Mouse (Mus musculus) MEL (cell line): ENCODE measurements around the gene Cd5. TPM values are rescaled to one million over a fixed set of nuclear protein-coding genes. Genes with fewer than 3 reads are reported as not detected.

Source experiments
- DNase-seq: peaks from one replicate; pipeline ENCODE4 v3.0.0; 2011; ENCODE audit warnings: low read depth, low spot score
- H3K27ac ChIP-seq: 2 replicates; pipeline ENCODE4 v1.5.1; 2012; ENCODE audit warnings: low read depth, mild to moderate bottlenecking, control low read depth, low read length, moderate library complexity; ENCODE audit not compliant: control insufficient read depth
- H3K27me3 ChIP-seq, 2 experiments: fragments of 150-350 bp in 1 of 2; sonication (generic) in 1 of 2; 2 replicates each; pipeline ENCODE4 v1.6.1; 2012; ENCODE audit warnings: low read length in 2 of 2, mild to moderate bottlenecking in 2 of 2, improper control_type of control experiment in 1 of 2, moderate library complexity in 1 of 2; ENCODE audit not compliant: insufficient read depth in 2 of 2, control insufficient read depth in 1 of 2
- H3K36me3 ChIP-seq, 2 experiments: 2 replicates each; pipeline ENCODE4 v1.6.1; 2012 to 2014; ENCODE audit warnings: low read length in 2 of 2, improper control_type of control experiment in 1 of 2, inconsistent platforms in 1 of 2, mild to moderate bottlenecking in 1 of 2; ENCODE audit not compliant: insufficient read depth in 2 of 2, control insufficient read depth in 1 of 2
- H3K4me1 ChIP-seq, 2 experiments: fragments of 150-350 bp in 1 of 2; sonication (generic) in 1 of 2; 2 replicates each; pipeline ENCODE4 v1.6.1; 2012; ENCODE audit warnings: low read length in 2 of 2, improper control_type of control experiment in 1 of 2, mild to moderate bottlenecking in 1 of 2; ENCODE audit not compliant: insufficient read depth in 2 of 2, control insufficient read depth in 1 of 2
- H3K4me3 ChIP-seq, 2 experiments: fragments of 150-350 bp in 1 of 2; sonication (generic) in 1 of 2; 2 replicates each; pipeline ENCODE4 v1.5.1; 2012; ENCODE audit warnings: low read depth in 2 of 2, low read length in 2 of 2, mild to moderate bottlenecking in 2 of 2, moderate library complexity in 2 of 2, control low read depth in 1 of 2, improper control_type of control experiment in 1 of 2; ENCODE audit not compliant: control insufficient read depth in 1 of 2, insufficient read depth in 1 of 2
- H3K79me2 ChIP-seq: 2 replicates; pipeline ENCODE4 v1.6.1; 2012; ENCODE audit warnings: mild to moderate bottlenecking, low read length, moderate library complexity; ENCODE audit not compliant: control insufficient read depth, poor library complexity, insufficient read depth
- H3K9ac ChIP-seq: 2 replicates; pipeline ENCODE4 v1.6.1; 2012; ENCODE audit warnings: low read depth, mild to moderate bottlenecking, control low read depth, low read length, moderate library complexity; ENCODE audit not compliant: control insufficient read depth, poor library complexity, severe bottlenecking
- H3K9me3 ChIP-seq: fragments of 150-350 bp; sonication (generic); replicated peaks from 2 replicates; pipeline ENCODE4 v1.6.1; 2012; ENCODE audit warnings: mild to moderate bottlenecking, low read length, improper control_type of control experiment, moderate library complexity; ENCODE audit not compliant: insufficient read depth
- BHLHE40 ChIP-seq: IDR thresholded peaks from 2 replicates; pipeline ENCODE4 v1.6.1; 2012; ENCODE audit warnings: low read depth, mild to moderate bottlenecking, inconsistent platforms, low read length, improper control_type of control experiment, borderline replicate concordance
- CHD2 ChIP-seq: IDR thresholded peaks from 2 replicates; pipeline ENCODE4 v1.6.1; 2011; ENCODE audit warnings: low read length, improper control_type of control experiment
- CTCF ChIP-seq, 3 experiments: IDR thresholded peaks in 2 of 3; conservative IDR thresholded peaks in 1 of 3; 2 replicates each; pipeline ENCODE4 v1.5.1; 2011 to 2012; ENCODE audit warnings: low read length in 3 of 3, low read depth in 2 of 3, mild to moderate bottlenecking in 2 of 3, improper control_type of control experiment in 1 of 3, inconsistent platforms in 1 of 3, mixed read lengths in 1 of 3, moderate library complexity in 1 of 3; ENCODE audit not compliant: control insufficient read depth in 1 of 3, insufficient read depth in 1 of 3, poor library complexity in 1 of 3, severe bottlenecking in 1 of 3
- ELF1 ChIP-seq: IDR thresholded peaks from 2 replicates; pipeline ENCODE4 v1.6.1; 2014; ENCODE audit warnings: low read depth, mild to moderate bottlenecking, inconsistent platforms, low read length, improper control_type of control experiment, moderate library complexity
- EP300 ChIP-seq, 2 experiments: IDR thresholded peaks; 2 replicates each; pipeline ENCODE4 v1.6.1; 2011; ENCODE audit warnings: improper control_type of control experiment in 2 of 2, low read length in 2 of 2, low read depth in 1 of 2, mild to moderate bottlenecking in 1 of 2
- GABPA ChIP-seq: IDR thresholded peaks from 2 replicates; pipeline ENCODE4 v1.6.1; 2012; ENCODE audit warnings: low read depth, mild to moderate bottlenecking, inconsistent platforms, low read length, improper control_type of control experiment, moderate library complexity
- GATA1 ChIP-seq: IDR thresholded peaks from 2 replicates; pipeline ENCODE4 v1.6.1; 2011; ENCODE audit warnings: low read depth, low read length, improper control_type of control experiment
- HCFC1 ChIP-seq: IDR thresholded peaks from 2 replicates; pipeline ENCODE4 v1.6.1; 2012; ENCODE audit warnings: low read depth, mild to moderate bottlenecking, inconsistent platforms, low read length, improper control_type of control experiment, moderate library complexity
- JUND ChIP-seq: IDR thresholded peaks from 2 replicates; pipeline ENCODE4 v1.6.1; 2011; ENCODE audit warnings: low read depth, mild to moderate bottlenecking, improper control_type of control experiment, low read length
- KAT2A ChIP-seq: conservative IDR thresholded peaks from 2 replicates; pipeline ENCODE4 v1.6.1; 2012; ENCODE audit warnings: low read depth, low read length, improper control_type of control experiment, inconsistent platforms
- MAFK ChIP-seq: IDR thresholded peaks from 2 replicates; pipeline ENCODE4 v1.6.1; 2011; ENCODE audit warnings: low read depth, mild to moderate bottlenecking, low read length, improper control_type of control experiment, borderline replicate concordance
- MAZ ChIP-seq: IDR thresholded peaks from 2 replicates; pipeline ENCODE4 v1.6.1; 2012; ENCODE audit warnings: low read depth, mild to moderate bottlenecking, inconsistent platforms, low read length, improper control_type of control experiment
- MEF2A ChIP-seq: IDR thresholded peaks from 2 replicates; pipeline ENCODE4 v1.6.1; 2014; ENCODE audit warnings: low read depth, mild to moderate bottlenecking, inconsistent platforms, low read length, improper control_type of control experiment; ENCODE audit not compliant: poor library complexity, insufficient replicate concordance, severe bottlenecking; ENCODE audit errors: extremely low read depth
- MYB ChIP-seq: IDR thresholded peaks from 2 replicates; pipeline ENCODE4 v1.6.1; 2011; ENCODE audit warnings: mild to moderate bottlenecking, low read depth, low read length, improper control_type of control experiment
- MYC ChIP-seq: IDR thresholded peaks from 2 replicates; pipeline ENCODE4 v1.6.1; 2011; ENCODE audit warnings: low read depth, mild to moderate bottlenecking, low read length, improper control_type of control experiment, moderate library complexity
- NRF1 ChIP-seq: IDR thresholded peaks from 2 replicates; pipeline ENCODE4 v1.6.1; 2014; ENCODE audit warnings: low read depth, mild to moderate bottlenecking, inconsistent platforms, low read length, improper control_type of control experiment, moderate library complexity; ENCODE audit not compliant: poor library complexity, insufficient read depth, severe bottlenecking
- POLR2AphosphoS2 ChIP-seq: IDR thresholded peaks from 2 replicates; pipeline ENCODE4 v1.6.1; 2011; ENCODE audit warnings: low read length, improper control_type of control experiment
- RAD21 ChIP-seq: IDR thresholded peaks from 2 replicates; pipeline ENCODE4 v1.6.1; 2011; ENCODE audit warnings: mild to moderate bottlenecking, low read depth, low read length, improper control_type of control experiment
- RCOR1 ChIP-seq: IDR thresholded peaks from 2 replicates; pipeline ENCODE4 v1.6.1; 2012; ENCODE audit warnings: low read depth, mild to moderate bottlenecking, inconsistent platforms, low read length, improper control_type of control experiment
- SMC3 ChIP-seq: IDR thresholded peaks from 2 replicates; pipeline ENCODE4 v1.6.1; 2011; ENCODE audit warnings: low read depth, low read length, improper control_type of control experiment
- TAL1 ChIP-seq: IDR thresholded peaks from 2 replicates; pipeline ENCODE4 v1.6.1; 2012; ENCODE audit warnings: mild to moderate bottlenecking, inconsistent platforms, low read length, moderate library complexity, mixed read lengths
- TBP ChIP-seq: IDR thresholded peaks from 2 replicates; pipeline ENCODE4 v1.8.0; 2011; ENCODE audit warnings: low read depth, low read length, improper control_type of control experiment
- UBTF ChIP-seq: IDR thresholded peaks from 2 replicates; pipeline ENCODE4 v1.6.1; 2012; ENCODE audit warnings: low read depth, mild to moderate bottlenecking, inconsistent platforms, low read length, improper control_type of control experiment, moderate library complexity, borderline replicate concordance; ENCODE audit not compliant: insufficient read depth
- USF1 ChIP-seq: IDR thresholded peaks from 2 replicates; pipeline ENCODE4 v1.6.1; 2014; ENCODE audit warnings: low read depth, mild to moderate bottlenecking, inconsistent platforms, low read length, improper control_type of control experiment, moderate library complexity
- USF2 ChIP-seq, 2 experiments: IDR thresholded peaks; 2 replicates each; pipeline ENCODE4 v1.6.1; 2011 to 2012; ENCODE audit warnings: improper control_type of control experiment in 2 of 2, low read length in 2 of 2, borderline replicate concordance in 1 of 2, inconsistent platforms in 1 of 2, low read depth in 1 of 2, mild to moderate bottlenecking in 1 of 2; ENCODE audit not compliant: insufficient read depth in 1 of 2
- ZKSCAN1 ChIP-seq: IDR thresholded peaks from 2 replicates; pipeline ENCODE4 v1.6.1; 2012; ENCODE audit warnings: low read depth, mild to moderate bottlenecking, inconsistent platforms, low read length, improper control_type of control experiment, moderate library complexity
- ZMIZ1 ChIP-seq: IDR thresholded peaks from 2 replicates; pipeline ENCODE4 v1.6.1; 2012; ENCODE audit warnings: low read depth, mild to moderate bottlenecking, inconsistent platforms, low read length, improper control_type of control experiment, moderate library complexity
- ZNF384 ChIP-seq: IDR thresholded peaks from 2 replicates; pipeline ENCODE4 v1.6.1; 2012; ENCODE audit warnings: low read depth, mild to moderate bottlenecking, inconsistent platforms, low read length, improper control_type of control experiment
- polyA plus RNA-seq, 2 experiments: library from polyadenylated mRNA; stranded (reverse) in 1 of 2; unstranded in 1 of 2; fragments of >175 nt in 1 of 2; fragments of >200 nt in 1 of 2; gene quantifications; 2 replicates each; pipeline versions ENCODE4 v1.2.1 to v1.2.4; 2012; ENCODE audit warnings: low replicate concordance in 2 of 2, low read depth in 1 of 2; ENCODE audit not compliant: insufficient read length in 2 of 2, insufficient read depth in 1 of 2, missing spikeins in 1 of 2
- total RNA-seq: library from RNA; depleted of rRNA; stranded (reverse); fragments of 300-350 nt; gene quantifications from 2 replicates; pipeline ENCODE4 v1.2.3, GENCODE M21; 2012

The Cd5 gene
- total and polyA plus RNA-seq, 3 experiments = not detected

DNA sequence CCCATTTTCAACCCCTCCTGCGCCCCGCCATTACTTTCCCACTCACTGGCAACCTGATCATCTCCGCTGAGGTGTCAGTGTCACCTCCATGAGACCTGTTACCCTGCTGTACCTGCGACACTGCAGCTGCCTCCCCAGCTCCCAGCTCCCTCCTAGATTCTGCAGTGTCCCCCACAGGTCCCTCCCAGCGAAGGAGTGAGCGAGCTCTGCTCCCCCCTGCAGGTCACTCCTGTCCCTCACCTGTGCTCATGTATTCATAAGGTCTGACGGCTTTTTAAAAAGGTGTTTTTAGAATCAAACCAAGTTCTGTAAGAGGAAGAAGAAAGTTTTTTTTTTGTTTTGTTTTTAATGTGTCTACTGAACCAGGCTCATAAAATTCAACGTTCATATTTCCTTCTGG, 36.7 kb downstream of the Cd5 start:
- no peaks in the 10 kb centered on the region for H3K9me3 ChIP-seq
- TF ChIP-seq BHLHE40 (no peak), MEF2A (no peak), EP300 (IDR thresholded peaks at IDR 0.05; ENCODE audit: low read depth in 1 of 2, low read length in 2 of 2) (no peak), RAD21 (no peak), GABPA (no peak), KAT2A (no peak), RCOR1 (no peak), MYC (no peak), CHD2 (no peak), USF1 (no peak), UBTF (no peak), ZNF384 (no peak), POLR2AphosphoS2 (no peak), USF2 (IDR thresholded peaks at IDR 0.05; ENCODE audit: borderline replicate concordance in 1 of 2, insufficient read depth in 1 of 2, low read depth in 1 of 2, low read length in 2 of 2) (no peak), TBP (no peak), ZKSCAN1 (no peak), GATA1 (no peak), HCFC1 (no peak)
- TF ChIP-seq, all 39 proteins: peak for 0
- Histone ChIP-seq H3K4me3 (no peak overlapping the region), H3K36me3 (no peaks in the 10 kb centered on the region), H3K9ac (no peak overlapping the region), H3K27ac (no peak overlapping the region), H3K79me2 (no peaks in the 10 kb centered on the region; the same call in none of the 2 replicates), H3K4me1 (no peaks in the 10 kb centered on the region), H3K27me3 (no peaks in the 10 kb centered on the region)
- DNase-seq = no peak

DNA sequence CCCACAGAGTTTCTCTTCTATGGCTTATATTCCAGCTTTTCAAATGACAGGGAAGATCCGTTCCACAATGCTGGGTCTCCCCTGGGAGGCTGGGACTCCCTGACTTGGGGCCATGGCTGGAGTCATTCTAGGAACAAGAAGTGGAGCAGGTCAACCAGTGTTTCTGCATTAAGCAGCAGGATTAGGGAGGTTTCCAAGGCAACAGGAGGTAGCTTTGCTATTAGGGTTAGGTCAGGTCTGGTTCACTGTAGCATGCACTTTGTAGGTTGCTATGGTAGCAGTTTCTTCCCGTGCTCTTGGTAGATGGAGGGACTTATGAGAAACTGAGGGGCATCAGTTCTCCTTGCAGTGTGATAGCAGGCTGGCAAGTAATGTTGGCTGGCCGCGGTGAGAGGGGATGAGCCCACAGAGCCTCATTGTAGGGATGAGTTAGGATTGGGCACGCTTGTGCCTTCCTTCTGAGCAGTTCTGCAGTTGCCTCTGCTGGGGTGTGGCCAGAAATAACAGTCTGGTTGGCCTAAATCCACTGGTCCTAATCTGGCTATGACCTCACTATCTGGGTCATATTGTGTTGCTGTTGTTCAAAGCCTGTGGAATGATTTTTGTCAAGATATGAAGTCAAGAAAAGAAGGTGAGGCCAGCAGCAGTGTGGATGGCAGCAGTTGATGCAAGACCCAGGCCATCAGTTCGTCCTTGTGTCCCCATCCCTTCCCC, 37.6 kb downstream of the Cd5 start:
- Histone ChIP-seq H3K36me3 (no peaks in the 10 kb centered on the region), H3K4me3 (no peak overlapping the region), H3K79me2 (no peaks in the 10 kb centered on the region; the same call in none of the 2 replicates), H3K27me3 (no peaks in the 10 kb centered on the region), H3K27ac (no peak overlapping the region), H3K9me3 (no peaks in the 10 kb centered on the region), H3K4me1 (no peaks in the 10 kb centered on the region), H3K9ac (no peak overlapping the region)
- no peak for DNase-seq
- TF ChIP-seq ZKSCAN1 (no peak), NRF1 (no peak), MYB (no peak), MYC (no peak), JUND (no peak), SMC3 (no peak), USF2 (IDR thresholded peaks at IDR 0.05; ENCODE audit: borderline replicate concordance in 1 of 2, insufficient read depth in 1 of 2, low read depth in 1 of 2, low read length in 2 of 2) (no peak), CTCF (IDR thresholded peaks at IDR 0.05 in 2 of 3, conservative IDR thresholded peaks at IDR 0.05 in 1 of 3; ENCODE audit: control insufficient read depth in 1 of 3, insufficient read depth in 1 of 3, low read depth in 2 of 3, low read length in 3 of 3, poor library complexity in 1 of 3, severe bottlenecking in 1 of 3) (no peak), ZMIZ1 (no peak), MAZ (no peak), MAFK (no peak), TAL1 (no peak), ELF1 (no peak), GABPA (no peak)
